Mouse (Mus musculus) spleen, postnatal 14 days (tissue): ENCODE measurements around the gene Dab1.

ENCODE experiments used
- DNase-seq, 2 experiments: peaks; one replicate each; pipeline ENCODE4 v3.0.0; 2021 to 2022; ENCODE audit warnings: low spot score in 2 of 2

The Dab1 gene

DNA sequence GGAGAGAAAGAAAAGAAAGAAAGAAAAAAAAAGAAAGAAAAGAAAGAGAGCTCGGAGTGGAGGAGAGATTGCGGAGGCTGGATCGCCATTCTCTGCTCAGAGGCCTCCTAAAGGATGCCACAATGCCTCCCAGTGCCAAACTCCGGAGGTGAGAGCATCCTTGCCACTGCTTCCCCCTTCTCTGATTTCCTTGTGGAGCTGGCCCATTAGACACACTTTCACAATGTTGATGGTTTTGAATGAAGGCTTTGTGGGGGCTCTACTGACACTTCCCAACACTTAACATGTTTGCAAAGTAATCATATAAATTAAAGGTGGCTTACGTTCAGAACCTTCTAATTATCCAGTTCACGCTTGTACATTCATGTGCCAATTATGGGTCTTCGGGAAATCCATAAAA lies 749.9 kb downstream of the Dab1 start:
- no peak for DNase-seq

DNA sequence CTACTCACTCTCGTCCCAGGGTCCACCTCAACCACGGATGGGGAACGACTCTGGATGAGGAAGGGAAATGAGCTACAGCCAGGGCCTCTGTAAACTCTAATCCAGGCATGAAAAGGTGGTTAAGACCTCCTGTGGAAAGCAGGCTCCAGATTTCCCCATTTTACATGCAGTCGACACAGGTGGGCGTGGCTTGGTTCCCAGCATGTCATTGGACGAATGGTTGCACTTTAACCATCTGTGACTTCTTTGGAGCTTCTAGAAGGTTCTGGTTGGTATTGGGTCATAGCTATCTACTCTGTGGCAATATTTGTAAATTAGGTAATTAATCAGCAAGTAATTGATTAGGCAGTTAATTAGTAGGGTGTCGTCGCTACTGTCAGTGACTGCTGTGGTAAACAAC lies 752.0 kb downstream of the Dab1 start:
- DNase-seq: no peak

DNA sequence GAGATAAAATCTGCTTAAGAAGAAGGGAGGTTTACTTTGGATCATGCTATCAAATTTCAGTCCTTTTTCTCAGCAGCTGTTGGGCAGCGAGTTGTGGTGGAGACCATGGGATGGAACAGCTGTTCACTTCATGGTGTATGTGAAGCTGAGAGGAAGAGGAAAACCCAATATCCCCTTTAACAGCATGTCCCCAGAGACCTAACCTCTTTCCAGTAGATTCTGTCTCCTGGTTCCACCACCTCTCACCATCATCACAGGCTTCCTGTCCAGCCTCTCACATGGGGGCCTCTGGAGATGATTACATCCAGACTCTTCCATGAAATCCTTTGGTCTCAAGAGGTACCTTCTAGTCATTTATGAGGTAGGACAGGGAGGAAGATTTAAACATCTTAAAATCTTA lies 755.0 kb downstream of the Dab1 start:
- no peak for DNase-seq

DNA sequence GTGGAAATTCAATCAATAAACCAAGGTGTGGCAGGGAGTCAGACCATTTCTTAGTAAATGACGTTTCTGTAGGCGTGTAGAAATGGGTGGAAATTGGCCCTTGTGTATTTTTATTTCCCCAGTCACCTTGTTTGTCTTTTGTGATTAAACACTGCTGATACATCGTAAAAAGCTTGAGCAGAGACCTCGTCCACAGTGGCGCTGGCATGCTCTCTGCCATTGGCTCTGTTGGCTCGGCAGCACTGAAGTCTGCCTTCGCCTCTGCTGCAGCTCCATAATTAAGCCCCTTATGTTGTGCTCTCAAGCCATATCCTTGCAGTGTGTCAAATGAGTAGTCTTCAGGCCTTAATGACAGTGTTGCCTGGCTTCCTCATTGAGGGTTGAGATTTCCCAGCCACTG lies 765.5 kb downstream of the Dab1 start:
- DNase-seq: no peak

DNA sequence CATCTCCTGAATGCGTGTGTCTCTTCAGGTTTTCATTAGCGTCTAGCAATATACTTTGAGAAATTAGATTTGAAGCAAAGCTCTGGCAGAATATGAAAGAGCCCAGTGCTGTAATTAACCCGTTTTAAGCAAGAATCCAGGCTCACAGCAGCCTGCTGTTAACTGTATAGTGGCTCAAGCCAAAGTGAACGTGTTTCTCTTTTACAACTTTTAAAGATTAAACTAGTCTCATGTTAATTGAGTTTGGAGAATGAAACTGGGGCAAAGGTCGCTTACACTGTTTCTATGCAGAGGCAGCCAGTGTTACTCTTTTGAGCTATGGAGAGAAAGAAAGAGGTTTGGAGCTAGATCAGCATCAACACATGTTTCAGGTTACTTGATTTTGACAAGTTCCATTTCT lies 766.1 kb downstream of the Dab1 start:
- DNase-seq: no peak

DNA sequence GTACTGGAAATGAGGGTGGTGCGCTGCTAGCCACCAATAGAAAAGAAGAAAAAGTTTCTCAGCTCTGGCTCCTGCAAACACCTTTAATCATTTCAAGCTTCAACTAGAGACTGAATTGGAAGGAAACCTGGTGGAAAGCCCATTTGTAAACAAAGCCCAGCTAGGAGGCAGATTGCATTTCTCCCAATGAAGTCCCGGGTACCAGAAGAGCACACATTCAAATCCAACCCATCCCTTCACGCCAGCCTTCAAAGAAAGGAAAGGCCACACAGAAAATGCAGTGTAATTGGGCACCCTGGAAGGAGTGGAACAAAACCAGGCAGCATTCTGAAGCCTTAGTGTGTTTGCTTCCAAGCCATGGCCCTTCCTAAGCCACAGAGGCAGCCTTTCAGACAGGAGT lies 776.4 kb downstream of the Dab1 start:
- DNase-seq: no peak

DNA sequence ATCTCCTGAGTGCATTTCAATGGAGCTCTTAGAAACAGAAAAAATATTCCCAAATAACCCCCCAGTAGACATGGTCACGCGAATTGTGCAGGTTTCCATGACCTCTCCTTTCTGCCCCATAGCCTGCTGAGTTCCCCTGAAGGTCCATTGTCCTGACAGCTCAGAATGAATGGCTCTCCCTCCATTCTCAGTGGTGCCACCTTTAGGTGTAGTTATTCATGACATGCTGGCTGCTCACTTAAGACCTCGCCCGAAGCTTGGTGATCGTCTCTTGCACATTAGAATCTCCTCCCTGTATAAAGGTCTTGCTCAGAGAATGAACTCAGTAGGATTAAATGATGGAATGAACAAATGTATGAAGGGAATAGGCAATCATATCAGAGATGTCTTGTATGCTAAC lies 776.9 kb downstream of the Dab1 start:
- no peak for DNase-seq

DNA sequence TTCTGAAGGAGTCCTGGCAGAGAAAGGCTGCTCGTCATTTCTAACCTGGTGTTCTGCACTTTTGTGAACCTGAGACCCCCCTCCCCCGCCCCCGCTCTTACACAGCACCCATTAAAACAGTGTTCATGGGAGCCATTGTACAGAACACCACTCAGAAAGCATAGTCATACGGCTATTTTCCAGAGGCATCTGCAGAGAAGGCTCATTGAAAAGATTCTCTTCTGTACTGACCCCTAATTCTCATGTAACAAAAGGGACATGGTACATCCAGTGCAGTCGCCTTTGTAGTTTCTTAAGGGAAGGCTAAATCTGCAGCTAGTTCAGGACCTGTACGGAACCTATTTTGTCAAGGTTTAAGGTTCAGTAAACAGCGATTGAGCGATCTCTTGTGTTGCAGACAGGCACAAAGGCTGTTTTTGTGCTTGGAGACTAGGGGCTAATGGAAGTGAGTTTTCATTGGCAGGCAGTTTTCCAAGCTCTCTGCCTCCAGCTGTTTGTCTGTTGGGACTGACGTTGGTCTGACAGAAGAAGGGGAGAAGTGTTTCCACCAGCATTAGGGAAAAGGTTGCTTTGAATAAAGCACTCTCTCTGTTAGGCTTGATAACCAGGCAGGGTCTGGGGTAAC lies 780.1 kb downstream of the Dab1 start:
- no peak for DNase-seq

DNA sequence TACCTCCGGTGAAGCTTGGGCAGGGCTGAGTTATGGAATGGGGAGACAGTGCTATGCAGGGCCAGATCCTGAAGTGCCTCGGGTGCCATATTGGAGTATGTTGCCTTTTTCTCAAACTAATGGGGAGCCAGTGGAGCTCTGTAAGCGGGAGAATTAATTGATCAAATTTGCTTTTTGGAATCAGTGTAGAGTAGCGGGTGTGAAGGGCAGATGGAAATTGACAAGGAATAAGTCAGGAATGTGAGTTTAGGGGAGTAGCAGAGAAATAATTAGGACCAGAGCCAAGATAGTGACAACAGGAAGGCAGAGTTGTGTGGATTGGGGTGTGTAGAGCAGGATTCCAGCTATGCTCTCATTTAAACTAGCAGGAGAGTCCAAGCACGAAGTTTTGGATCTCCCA lies 784.9 kb downstream of the Dab1 start:
- no peak for DNase-seq

DNA sequence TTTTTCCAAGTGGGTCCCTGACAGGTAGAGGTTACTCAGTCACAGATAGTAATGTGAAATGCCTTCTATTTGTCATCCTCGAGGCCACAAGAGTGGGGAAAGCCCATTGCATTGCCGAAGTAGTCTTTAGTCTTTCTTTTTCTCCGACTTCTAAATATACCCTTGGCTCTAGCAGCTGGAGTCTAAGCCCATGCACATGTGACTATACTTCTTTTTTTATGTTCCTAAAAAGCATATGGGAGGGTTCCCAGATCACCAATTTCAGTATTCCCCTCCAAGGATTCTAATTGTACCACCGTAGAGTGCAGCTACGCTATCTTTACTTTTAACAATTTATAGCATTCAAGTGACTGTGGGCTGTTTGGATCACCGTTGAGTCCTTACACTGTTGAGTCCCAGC lies 791.8 kb downstream of the Dab1 start:
- no peak for DNase-seq

DNA sequence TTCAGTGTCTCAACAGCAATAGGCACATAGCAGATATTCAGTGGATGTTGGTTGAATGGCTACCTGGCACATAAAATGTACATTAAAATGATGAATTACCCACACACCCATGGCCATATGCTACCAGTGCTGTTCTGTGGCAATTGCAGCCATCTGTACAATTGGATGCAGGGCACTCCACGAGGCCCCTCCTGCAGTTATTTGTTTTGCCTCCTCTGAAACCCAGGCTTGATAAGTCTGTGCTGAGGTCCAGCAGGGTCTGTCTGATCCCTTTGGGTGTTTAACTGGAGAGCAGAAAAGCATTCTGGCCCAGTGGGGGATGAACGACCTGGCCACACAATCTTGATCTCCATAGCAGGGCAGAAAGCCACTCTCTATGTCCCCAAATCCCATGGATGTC lies 796.3 kb downstream of the Dab1 start:
- DNase-seq: no peak

DNA sequence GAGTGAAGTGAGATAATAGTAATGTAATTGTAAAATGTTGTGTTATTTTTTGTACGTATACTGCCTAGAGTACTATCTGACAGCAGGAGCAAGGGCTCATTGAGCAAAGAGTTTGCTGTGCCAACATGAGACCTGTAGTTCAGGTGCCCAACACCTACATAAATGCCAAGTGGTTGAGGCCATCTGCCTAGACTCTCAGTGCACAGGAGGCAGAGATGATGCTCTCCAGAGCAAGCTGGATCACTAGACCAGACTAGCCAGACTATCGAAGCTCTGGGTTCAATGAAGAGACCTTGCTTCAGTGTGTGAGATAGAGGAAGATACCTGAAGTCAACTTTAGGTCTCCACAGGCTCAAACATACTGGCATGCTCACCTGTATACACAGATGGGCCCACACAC lies 799.2 kb downstream of the Dab1 start:
- DNase-seq: no peak

DNA sequence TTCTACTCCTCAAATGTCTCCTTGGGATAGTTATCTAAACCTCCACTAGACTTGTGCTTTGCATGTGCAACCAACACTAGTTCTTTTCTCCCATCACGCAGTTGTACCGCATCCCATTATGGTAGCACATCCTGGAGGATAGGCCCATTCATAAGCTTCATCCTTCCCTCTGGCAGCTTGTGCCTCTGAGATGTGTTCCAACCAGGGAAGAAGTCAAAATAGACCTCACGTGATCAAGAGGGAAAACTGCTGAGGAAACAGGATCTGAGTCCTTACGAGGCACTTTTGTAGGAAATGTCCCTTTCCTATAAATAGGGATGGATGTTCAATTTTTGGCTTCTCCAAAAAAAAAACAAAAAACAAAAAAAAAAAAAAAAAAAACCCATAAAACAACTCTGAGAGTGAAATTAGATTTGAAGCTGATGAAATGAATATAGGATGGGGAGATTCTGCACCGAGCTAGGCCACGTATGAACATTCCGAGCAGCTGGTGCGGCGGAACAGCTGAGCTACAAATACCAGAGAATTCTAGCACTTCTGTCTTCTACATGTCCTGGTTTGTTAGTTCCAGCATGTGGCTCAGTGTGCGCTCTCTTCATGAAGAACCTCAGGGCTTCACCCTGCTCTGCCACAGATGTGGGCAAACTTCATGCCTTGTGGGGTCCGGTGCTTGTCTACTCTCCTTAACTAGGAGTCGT lies 802.0 kb downstream of the Dab1 start:
- DNase-seq: no peak

DNA sequence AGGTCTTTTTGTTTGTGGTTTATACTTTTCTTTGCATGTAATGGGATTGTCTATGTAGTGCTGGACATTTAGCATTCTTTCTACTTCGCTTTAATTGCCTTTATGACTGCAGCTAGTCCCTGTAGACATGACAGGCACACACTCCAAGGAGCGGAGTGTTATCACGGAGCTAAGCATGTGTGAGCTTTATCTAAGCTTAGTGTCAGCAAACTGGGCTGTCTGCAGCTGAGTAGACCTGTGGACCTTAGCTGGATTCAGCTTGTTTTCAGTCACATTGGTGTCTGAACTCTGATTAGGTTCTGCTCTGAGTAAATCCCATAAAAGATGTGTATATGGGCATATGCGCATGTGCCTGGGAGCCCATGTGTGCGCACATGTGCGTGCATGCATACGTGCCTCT lies 810.0 kb downstream of the Dab1 start:
- no peak for DNase-seq

DNA sequence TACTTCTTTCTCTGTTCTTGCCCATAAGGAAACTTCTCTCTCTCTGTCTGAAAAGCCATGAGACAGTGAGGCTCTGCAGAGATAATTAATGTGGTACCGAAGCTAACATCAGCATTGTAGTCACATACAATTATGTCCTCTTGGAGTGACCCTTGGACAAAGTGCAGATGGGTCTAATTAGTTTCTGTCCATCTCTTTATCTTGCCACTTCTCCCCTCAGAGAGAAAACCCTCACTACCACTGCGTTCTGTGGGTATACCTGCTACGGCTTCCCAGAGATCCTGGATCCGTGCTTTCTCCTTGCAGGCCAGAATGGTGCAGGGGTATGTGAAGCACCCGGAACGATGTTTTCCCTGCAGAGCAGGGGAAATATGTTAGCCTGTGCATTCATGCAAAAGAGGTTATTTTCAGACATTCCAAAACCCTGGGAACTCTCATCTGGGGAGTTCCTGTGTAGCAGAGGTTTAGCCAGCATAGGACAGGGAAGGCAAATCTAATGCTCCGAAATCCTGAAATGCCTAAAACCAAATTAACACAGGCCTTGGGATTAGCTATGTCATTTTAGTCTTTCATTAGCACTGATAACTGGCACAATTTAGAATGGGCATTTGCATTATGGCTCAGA lies 812.2 kb downstream of the Dab1 start:
- DNase-seq: no peak

DNA sequence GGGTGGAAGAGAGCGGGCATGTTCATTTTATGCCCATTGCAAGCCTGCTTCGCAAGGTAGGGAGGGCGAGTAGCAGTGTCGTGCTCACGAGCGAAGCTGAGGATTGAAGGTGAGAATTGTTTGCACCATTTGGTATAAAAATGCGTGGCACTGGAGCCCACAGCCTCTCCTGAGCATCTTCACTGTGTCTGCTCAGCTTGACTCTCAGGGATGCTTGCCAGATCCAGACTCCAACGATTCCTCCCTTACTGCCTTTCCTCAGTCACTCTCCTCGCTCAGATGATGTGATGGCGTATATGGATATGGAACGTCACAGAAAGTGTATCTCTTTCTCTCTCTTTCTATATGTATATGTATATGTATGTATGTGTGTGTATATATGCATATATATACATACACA lies 813.0 kb downstream of the Dab1 start:
- DNase-seq: no peak

DNA sequence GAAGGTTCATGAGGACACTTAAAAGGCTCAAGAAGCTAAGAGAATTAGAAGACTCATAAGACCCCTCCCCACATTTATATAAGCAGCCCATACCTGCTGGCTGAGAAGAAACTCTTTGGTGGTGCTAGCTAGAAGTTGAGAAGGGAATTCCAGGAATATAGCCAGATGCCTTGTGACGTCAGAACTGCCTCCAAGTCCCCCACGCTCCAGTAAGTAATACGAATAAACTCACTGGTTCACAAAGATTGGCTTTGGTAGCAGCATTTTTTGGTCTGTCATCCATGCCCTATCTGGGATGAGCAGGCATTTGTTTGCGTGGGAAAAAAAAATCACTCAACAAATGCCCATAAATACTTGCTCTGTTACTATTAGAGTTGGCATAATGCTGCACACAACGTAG lies 816.6 kb downstream of the Dab1 start:
- no peak for DNase-seq

DNA sequence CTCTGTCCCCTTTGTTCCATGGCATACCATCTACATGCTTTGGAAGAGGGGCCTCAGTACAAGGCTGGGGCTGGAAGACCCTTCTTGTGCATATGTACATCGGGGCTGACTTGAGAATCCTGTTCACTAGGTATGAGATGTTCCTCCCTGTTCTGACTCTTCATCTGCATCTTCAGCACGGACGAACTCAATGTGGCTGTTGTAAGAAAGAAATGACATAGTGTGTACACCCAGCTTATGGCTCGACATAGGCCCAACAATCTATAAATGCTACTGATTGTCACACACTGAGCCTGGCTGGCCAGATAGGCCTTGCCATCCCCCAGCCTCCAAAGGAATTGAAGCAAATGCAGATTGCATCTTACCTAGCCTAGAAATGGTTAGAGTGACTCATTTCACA lies 817.3 kb downstream of the Dab1 start:
- no peak for DNase-seq

DNA sequence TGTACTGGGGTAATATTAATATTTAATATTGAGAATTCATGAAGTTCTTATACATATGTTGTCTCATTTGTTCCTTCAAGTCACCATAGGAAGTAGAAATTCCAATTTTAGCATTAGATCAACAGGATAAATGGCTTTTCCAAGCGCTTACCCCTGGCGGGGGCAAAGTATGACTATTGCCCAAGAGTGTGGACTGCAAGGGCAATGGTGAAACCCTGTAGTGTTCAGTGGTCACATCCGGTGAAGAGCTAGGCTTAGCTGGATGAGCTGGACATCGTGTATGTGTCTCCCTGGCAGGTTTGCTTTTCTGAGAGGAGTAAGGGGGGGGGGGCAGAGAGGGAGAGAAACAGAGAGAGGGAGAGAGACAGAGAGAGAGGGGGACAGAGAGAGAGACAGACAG lies 819.6 kb downstream of the Dab1 start:
- DNase-seq: no peak

DNA sequence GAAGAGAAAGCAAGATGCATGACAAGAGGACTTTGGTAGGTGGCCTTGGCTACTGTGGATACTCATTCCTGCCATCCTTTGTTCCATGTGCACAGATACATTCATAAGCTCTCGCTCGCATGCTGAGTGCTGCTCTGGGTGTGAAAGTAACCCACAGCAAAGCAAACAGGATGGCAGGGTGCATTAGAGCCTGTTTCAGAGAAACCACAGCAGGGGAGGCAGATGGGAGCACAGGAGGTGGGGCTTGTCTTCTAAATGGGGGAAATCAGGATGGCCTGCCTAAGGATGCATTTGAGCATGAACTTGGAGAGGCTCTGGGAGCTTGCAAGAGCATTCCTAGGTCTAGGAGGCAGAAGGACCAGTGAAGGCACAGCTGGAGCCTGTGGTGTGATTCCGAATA lies 820.5 kb downstream of the Dab1 start:
- DNase-seq: no peak

DNA sequence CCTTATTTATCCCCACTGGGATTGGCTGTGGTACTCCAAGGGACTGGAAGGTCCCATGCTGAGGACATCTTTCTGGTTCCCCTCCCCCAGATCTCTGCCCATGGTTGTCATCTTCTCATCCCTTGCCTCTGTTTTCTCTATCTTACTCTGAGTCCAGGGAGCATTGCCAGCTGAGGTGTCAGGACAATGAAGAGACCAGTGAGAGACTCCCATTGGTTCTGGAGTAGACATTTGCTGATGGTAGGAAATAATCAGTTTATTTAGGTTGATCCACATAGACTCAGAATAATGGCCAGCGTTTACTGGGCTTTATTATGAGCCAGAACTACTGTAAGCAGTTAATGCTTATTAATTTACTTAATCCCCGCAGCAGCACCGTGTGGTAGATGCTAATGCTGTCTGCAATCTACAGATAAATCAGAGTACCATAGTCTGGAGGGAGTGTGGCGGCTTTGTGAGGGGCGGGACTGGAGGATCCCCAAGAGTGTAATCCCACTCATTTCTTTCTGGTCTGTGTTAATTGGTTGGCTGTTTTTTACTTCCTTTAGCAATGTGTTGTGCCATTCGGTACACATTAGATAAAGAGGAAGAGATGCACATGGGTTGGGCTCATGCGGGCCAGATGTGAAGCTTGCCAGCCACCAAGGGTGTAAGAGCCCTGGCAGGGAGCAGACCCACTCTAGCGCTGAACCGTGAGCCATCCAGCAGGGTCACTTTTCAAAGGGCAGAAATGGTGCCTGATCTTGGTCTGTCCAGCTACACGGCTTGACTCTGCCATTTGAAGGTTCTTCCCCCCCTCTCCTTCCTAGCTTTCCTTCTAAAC lies 824.0 kb downstream of the Dab1 start:
- no peak for DNase-seq

DNA sequence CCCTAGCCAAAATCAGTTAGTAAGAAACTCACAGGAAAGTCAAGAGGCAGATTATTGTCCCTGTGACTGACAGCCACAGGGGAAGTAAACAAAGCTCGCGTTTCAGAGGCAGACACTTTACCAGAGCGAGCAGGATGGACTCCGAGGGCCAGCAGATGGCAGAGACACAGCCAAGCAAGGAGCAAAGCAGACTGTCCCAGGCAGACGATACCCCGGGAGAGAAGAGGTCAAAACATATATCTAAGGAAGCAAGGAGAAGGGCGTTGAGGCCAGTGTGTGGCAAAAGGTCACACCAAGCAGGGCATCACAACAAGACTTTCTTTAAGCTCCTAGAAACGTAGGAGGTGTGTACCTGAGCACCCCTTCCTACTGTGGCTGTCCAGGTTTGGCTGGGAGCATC lies 824.6 kb downstream of the Dab1 start:
- DNase-seq: no peak

DNA sequence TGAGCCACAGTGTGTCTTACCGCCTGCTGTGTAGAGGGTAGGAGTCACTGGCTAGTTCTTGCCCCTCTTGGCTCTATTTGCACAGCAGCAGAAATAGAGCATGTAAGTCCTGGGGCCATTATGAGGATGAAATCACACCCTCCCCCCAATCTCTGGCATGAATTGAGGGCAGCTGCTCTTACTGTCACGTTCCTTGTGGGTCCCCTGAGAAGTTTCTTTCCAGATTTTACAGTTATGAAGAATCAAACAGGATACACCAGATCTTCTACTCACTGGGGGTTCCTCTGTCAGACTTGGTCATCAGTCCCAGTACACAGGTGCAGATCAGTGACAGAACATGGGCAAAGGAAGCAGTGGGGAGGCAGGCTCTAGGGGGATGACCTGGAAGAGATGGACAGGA lies 825.8 kb downstream of the Dab1 start:
- no peak for DNase-seq
